Mouse (Mus musculus): ENCODE measurements at regions not wholly inside any gene's neighbourhood (a gene's known extent, or its start where the extent isn't known, plus 50 kb on each side); places are given as distances from the start of the nearest gene placed in this dataset.

DNA sequence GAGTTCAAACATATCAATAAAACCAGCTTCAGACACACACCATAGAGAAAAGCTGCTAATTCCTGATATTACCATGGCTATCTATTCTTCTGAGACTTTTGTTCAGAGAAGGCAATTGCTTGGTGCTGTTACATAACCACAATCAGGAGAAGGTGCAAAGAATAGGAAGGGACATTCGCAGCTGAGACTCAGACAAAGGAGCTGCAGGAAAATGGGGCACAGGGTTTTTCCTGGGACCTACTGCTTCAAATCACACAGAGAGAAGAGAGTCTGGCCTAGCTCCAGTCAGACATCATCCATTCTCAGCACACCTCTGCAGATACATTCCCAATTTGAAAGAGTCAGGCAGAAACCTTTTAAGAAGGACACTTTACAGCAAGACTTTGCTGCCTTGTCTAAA is 219.4 kb upstream of the Ercc4 start:
- no peak for TF ChIP-seq CTCF (conservative IDR thresholded peaks at IDR 0.05; ENCODE audit: low read length)
- no peak overlapping the region for H3K4me3 ChIP-seq (replicated peaks; ENCODE audit: low read length)
- H3K9me3 ChIP-seq (ENCODE audit: low read length), result no peaks in the 10 kb centered on the region
- no peaks in the 10 kb centered on the region for H3K36me3 ChIP-seq (ENCODE audit: insufficient read depth, low read length)
- no peaks in the 10 kb centered on the region for H3K27me3 ChIP-seq (ENCODE audit: insufficient read depth, low read length)
- peaks cover 3% of the 10 kb centered on the region; the same call in 1 of the 2 replicates for H3K4me1 ChIP-seq (replicated peaks; ENCODE audit: low read depth, low read length)

DNA sequence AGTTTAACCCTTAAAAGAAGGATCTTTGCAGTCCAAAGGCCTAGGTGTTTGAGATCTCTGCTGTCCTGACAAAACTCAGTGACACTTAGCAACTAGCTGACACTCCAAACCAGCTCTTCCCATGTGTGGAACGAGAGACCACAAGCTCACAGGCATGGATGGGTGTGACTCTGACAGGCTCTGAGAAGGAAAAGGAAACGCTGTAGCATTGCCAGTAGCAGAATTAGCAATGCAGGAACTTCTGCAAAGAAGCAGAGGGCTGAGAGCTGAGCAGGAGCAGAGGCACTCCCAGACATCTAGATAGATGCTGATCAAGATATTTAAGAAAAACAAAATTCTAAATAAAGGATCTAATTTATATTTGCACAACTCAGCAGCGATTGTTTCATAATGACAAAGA is 218.9 kb upstream of the Ercc4 start:
- no peaks in the 10 kb centered on the region for H3K27me3 ChIP-seq (ENCODE audit: insufficient read depth, low read length)
- no peak overlapping the region for H3K4me3 ChIP-seq (replicated peaks; ENCODE audit: low read length)
- no peaks in the 10 kb centered on the region for H3K36me3 ChIP-seq (ENCODE audit: insufficient read depth, low read length)
- no peaks in the 10 kb centered on the region for H3K9me3 ChIP-seq (ENCODE audit: low read length)
- H3K4me1 ChIP-seq (replicated peaks; ENCODE audit: low read depth, low read length), result peaks cover 3% of the 10 kb centered on the region; the same call in 1 of the 2 replicates
- TF ChIP-seq CTCF (conservative IDR thresholded peaks at IDR 0.05; ENCODE audit: low read length) (no peak), POU5F1 (IDR thresholded peaks at IDR 0.05; ENCODE audit: borderline replicate concordance, low read length) (no peak), NANOG (IDR thresholded peaks at IDR 0.05; ENCODE audit: borderline replicate concordance, low read length) (no peak)

DNA sequence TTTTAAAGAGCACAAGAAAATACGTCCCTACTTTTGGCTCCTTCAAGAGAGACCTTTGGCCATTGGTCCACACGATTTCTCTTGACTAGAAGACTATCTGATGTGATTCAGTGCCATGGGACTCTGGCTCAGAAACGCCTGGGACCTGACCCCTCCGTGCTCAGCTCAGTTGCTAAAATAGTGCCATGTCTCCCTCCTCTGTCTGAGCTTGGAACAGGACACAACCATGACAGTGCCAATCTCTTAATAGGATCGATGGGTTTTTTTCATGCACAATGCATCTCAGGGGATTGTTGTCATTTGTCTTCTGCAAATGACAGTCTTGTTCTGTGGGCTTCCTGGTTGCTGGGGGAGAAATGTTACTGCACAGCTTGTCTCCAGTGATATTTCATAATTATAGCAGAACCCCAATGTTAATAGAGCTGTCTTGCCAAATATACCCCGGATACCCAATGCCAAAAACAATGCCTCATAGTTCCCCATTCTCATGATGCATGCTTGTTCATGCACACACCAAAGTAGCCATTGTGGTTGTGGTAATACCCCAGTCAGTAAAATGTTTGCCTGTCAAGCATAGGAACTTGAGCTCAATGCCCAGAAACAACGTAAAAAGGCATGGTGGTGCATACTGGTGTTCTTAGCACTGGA is 216.7 kb upstream of the Ercc4 start:
- no peak overlapping the region for H3K4me3 ChIP-seq (replicated peaks; ENCODE audit: low read length)
- TF ChIP-seq POU5F1 (IDR thresholded peaks at IDR 0.05; ENCODE audit: borderline replicate concordance, low read length), result no peak
- TF ChIP-seq CTCF (conservative IDR thresholded peaks at IDR 0.05; ENCODE audit: low read length), result no peak
- TF ChIP-seq NANOG (IDR thresholded peaks at IDR 0.05; ENCODE audit: borderline replicate concordance, low read length), result no peak
- no peaks in the 10 kb centered on the region for H3K9me3 ChIP-seq (ENCODE audit: low read length)

DNA sequence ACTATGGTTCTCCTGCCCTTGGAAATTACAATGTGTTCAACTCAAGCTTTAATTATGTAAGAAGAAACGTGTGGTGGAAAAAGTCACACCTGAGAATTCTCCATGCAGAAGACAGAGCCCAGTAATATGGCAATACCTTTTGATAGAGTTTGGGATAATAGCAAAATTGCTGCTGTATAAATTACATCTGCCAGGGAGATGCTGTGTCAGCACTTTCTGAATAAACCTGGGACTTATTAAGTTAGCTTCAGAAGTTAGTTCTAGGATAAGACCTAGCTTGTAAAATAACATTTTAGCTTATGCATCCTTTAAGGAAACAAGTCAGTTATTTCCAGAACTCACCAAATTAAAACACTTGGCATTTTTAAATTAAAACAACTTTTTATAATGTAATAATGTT is 212.2 kb upstream of the Ercc4 start:
- no peaks in the 10 kb centered on the region for H3K4me1 ChIP-seq (replicated peaks; ENCODE audit: low read depth, low read length)
- no peak overlapping the region for H3K4me3 ChIP-seq (replicated peaks; ENCODE audit: low read length)
- TF ChIP-seq POU5F1 (IDR thresholded peaks at IDR 0.05; ENCODE audit: borderline replicate concordance, low read length) (no peak), NANOG (IDR thresholded peaks at IDR 0.05; ENCODE audit: borderline replicate concordance, low read length) (no peak), CTCF (conservative IDR thresholded peaks at IDR 0.05; ENCODE audit: low read length) (no peak)
- H3K9me3 ChIP-seq (ENCODE audit: low read length), result no peaks in the 10 kb centered on the region
- no peaks in the 10 kb centered on the region; the same call in 1 of the 2 replicates for H3K27me3 ChIP-seq (ENCODE audit: insufficient read depth, low read length)
- no peaks in the 10 kb centered on the region for H3K36me3 ChIP-seq (ENCODE audit: insufficient read depth, low read length)

More for the DNA sequence above, 216.7 kb upstream of the Ercc4 start:
- Histone ChIP-seq H3K27me3 (ENCODE audit: insufficient read depth, low read length) (no peaks in the 10 kb centered on the region; the same call in 1 of the 2 replicates), H3K36me3 (ENCODE audit: insufficient read depth, low read length) (no peaks in the 10 kb centered on the region), H3K4me1 (replicated peaks; ENCODE audit: low read depth, low read length) (no peaks in the 10 kb centered on the region)

DNA sequence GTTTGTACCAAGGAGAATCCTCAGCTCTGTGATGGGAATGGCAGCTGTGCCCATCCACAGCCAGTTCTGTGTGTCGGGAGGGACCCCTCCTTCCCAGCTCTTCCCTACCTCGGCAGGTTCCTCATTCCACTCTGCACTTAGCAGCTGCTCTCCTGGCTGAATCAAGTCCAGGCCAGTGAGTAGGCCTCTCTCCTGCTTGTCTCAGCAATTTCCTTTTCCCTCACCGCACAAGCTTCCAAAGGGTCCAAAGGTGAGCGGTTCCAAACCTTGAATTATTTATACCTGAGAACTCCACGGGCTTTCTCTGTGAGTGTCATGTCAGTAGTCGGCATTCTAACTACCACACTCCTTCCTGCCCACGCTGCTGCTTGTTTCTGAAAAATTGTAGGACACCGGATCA is 208.8 kb upstream of the Ercc4 start:
- Histone ChIP-seq H3K4me1 (replicated peaks; ENCODE audit: low read depth, low read length) (no peaks in the 10 kb centered on the region), H3K27me3 (ENCODE audit: insufficient read depth, low read length) (no peaks in the 10 kb centered on the region; the same call in 1 of the 2 replicates), H3K9me3 (ENCODE audit: low read length) (no peaks in the 10 kb centered on the region), H3K36me3 (ENCODE audit: insufficient read depth, low read length) (no peaks in the 10 kb centered on the region), H3K4me3 (replicated peaks; ENCODE audit: low read length) (no peak overlapping the region)
- no peak for TF ChIP-seq POU5F1 (IDR thresholded peaks at IDR 0.05; ENCODE audit: borderline replicate concordance, low read length)

DNA sequence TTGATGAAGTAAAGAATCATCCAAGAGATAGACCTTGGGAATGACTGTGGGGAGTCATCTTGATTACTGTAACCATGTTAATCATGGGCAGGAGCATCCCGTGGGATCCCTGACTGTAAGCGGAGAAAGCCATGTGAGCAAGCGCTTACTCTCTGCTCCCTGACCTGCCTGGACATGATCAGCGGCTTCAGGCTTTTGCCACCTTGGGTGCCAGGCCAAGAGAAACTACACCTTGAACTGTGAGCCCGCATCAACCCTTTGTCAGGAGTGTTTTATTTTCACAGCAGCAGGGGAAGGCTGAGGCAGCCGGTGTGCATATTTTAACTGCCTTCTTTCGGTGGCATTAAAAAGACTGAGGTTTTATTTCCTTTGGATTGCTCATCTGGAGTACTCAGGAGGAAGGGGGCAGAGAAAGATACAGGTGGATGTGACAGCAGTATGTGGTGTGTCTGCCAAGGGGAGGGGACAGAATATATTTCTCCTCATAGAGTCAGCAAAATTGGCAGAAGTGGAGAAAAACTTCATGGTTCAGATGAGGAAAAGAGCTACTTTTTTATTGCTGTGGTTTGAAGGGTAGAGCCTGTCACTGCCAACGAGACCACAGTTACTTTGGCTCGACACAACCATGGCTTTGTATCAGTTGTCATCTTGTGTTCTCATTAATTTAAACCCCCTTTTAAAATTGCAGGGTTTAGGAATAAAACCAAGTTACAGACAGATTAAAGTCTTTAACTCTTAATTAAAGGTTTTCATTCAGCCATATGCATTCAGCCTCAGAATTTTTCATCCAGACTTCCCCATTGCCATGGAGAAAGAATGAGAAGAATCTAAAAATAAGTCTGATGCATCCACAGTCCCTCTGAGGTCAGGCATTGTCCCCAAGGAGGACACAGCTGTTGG is 208.1 kb upstream of the Ercc4 start:
- Histone ChIP-seq H3K4me3 (replicated peaks; ENCODE audit: low read length) (no peak overlapping the region), H3K27me3 (ENCODE audit: insufficient read depth, low read length) (no peaks in the 10 kb centered on the region), H3K9me3 (ENCODE audit: low read length) (no peaks in the 10 kb centered on the region), H3K36me3 (ENCODE audit: insufficient read depth, low read length) (no peaks in the 10 kb centered on the region), H3K4me1 (replicated peaks; ENCODE audit: low read depth, low read length) (no peaks in the 10 kb centered on the region)
- no peak for TF ChIP-seq NANOG (IDR thresholded peaks at IDR 0.05; ENCODE audit: borderline replicate concordance, low read length)
- no peak for TF ChIP-seq CTCF (conservative IDR thresholded peaks at IDR 0.05; ENCODE audit: low read length)
- TF ChIP-seq POU5F1 (IDR thresholded peaks at IDR 0.05; ENCODE audit: borderline replicate concordance, low read length), result no peak

DNA sequence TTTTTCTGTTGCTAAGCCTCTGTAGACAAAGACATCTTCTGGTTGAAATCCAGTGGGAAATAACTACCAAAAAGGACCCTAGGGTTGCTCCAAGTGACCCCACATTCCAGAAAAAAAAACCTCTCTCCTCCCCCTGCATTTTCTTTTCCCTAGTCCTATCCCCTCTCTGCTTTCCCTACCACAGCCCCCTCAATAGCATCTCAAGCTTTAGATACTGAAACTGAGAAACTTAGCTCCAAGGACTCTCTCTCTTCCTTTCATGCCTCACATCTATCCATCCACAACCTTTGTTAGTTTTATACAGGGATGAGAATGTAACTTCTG is 207.5 kb upstream of the Ercc4 start:
- Histone ChIP-seq H3K4me1 (replicated peaks; ENCODE audit: low read depth, low read length) (no peaks in the 10 kb centered on the region), H3K9me3 (ENCODE audit: low read length) (no peaks in the 10 kb centered on the region), H3K4me3 (replicated peaks; ENCODE audit: low read length) (no peak overlapping the region), H3K36me3 (ENCODE audit: insufficient read depth, low read length) (no peaks in the 10 kb centered on the region), H3K27me3 (ENCODE audit: insufficient read depth, low read length) (no peaks in the 10 kb centered on the region)
- no peak for TF ChIP-seq CTCF (conservative IDR thresholded peaks at IDR 0.05; ENCODE audit: low read length)
- TF ChIP-seq NANOG (IDR thresholded peaks at IDR 0.05; ENCODE audit: borderline replicate concordance, low read length), result no peak
- TF ChIP-seq POU5F1 (IDR thresholded peaks at IDR 0.05; ENCODE audit: borderline replicate concordance, low read length), result no peak

DNA sequence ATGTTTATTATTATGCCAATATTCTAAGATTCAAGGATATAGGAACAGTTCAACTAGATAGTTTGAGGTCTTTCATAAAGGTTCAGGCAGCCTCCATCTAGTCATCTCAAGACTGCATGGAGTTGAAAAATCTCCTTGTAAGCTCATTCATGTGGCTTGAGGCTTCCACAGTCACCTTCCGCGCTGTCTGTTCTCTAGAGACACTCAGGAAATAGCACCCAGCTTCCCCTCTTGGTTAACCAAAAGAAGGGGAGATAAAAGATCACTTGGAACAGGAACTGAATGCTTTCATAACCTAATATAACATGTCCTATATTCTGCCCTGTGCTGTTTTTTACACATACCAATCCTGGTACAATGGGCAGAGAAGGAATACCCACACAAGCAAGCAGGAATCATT is 206.3 kb upstream of the Ercc4 start:
- no peaks in the 10 kb centered on the region for H3K4me1 ChIP-seq (replicated peaks; ENCODE audit: low read depth, low read length)
- H3K4me3 ChIP-seq (replicated peaks; ENCODE audit: low read length), result no peak overlapping the region
- no peaks in the 10 kb centered on the region for H3K36me3 ChIP-seq (ENCODE audit: insufficient read depth, low read length)
- H3K9me3 ChIP-seq (ENCODE audit: low read length), result no peaks in the 10 kb centered on the region
- no peaks in the 10 kb centered on the region for H3K27me3 ChIP-seq (ENCODE audit: insufficient read depth, low read length)
- TF ChIP-seq POU5F1 (IDR thresholded peaks at IDR 0.05; ENCODE audit: borderline replicate concordance, low read length) (no peak), NANOG (IDR thresholded peaks at IDR 0.05; ENCODE audit: borderline replicate concordance, low read length) (no peak), CTCF (conservative IDR thresholded peaks at IDR 0.05; ENCODE audit: low read length) (no peak)

Data from E14TG2a.4 (cell line).